Mouse (Mus musculus) lung, adult 2 months (tissue): ENCODE data around the gene Dner.

Experiments
- CTCF ChIP-seq: fragments of 200-500 bp; IDR thresholded peaks from 2 replicates; pipeline ENCODE4 v1.5.1; 2011; ENCODE audit warnings: mild to moderate bottlenecking, low read length, control low read depth; ENCODE audit not compliant: insufficient read depth
- POLR2A ChIP-seq: fragments of 200-500 bp; IDR thresholded peaks from 2 replicates; pipeline ENCODE4 v1.6.1; 2011; ENCODE audit warnings: low read depth, mild to moderate bottlenecking, control low read depth, low read length, borderline replicate concordance; ENCODE audit errors: extremely low read depth

DNA sequence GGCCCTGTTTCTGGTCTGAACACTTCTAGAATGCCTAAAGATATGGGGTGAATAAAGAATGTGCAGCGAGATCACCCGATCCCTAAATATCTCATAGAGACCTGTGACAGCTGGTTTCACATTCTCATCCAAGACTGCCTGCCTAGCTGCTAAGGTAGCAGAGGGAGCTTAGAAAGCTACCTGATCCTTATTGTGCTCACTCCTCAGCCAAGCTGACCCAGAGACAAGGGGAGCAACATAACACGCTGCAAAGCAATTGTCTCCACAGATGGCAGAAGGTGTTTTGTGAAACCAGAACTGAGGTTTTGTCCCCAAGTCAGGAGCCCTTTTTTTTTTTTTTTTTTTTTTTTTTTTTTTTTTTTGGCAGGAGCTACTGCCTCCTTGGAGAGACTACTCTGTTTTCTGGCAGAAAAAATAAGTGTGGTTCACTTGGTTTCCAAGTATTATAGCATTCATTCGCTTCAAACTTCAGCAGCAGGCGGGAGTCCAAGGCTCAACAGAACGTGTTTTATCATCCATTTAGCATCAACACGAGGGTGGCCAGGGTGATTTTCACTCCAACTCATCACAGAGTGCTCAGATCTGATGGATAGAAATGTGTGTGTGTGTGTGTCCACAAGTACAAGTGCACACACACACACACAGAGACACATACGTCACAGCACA lies 309.4 kb downstream of the Dner start:
- TF ChIP-seq CTCF, result no peak
- TF ChIP-seq POLR2A, result no peak
